Mouse (Mus musculus) hindbrain, embryonic 15.5 days (tissue): ENCODE results near the gene Gm10142. TPM values are rescaled to one million over a fixed set of nuclear protein-coding genes. Genes with fewer than 3 reads are reported as not detected.
"Not testable (repeated sequence)": the region's sequence is repeated elsewhere in the genome, so short reads cannot be mapped to it uniquely, and the experiment has no call there.

Experiments
- ATAC-seq: fragments of 200-750 bp; cut with Nextera tagmentation; 2 replicates; pipeline ENCODE4 v1.8.0; 2017; ENCODE audit warnings: low read depth, moderate number of reproducible peaks, moderate TSS enrichment; ENCODE audit not compliant: low FRiP score
- H3K27ac ChIP-seq: fragments of 300-500 bp; sonication (generic); replicated peaks from 2 replicates; pipeline ENCODE4 v1.5.1; 2015; ENCODE audit warnings: mild to moderate bottlenecking, inconsistent platforms
- H3K27me3 ChIP-seq: fragments of 300-500 bp; sonication (generic); 2 replicates; pipeline ENCODE4 v1.6.1; 2015; ENCODE audit warnings: control low read depth, inconsistent platforms
- H3K36me3 ChIP-seq: fragments of 300-500 bp; sonication (generic); 2 replicates; pipeline ENCODE4 v1.6.1; 2015; ENCODE audit warnings: control low read depth, inconsistent platforms
- H3K4me1 ChIP-seq: fragments of 300-500 bp; sonication (generic); replicated peaks from 2 replicates; pipeline ENCODE4 v1.6.1; 2015; ENCODE audit warnings: control low read depth, inconsistent platforms
- H3K4me2 ChIP-seq: fragments of 300-500 bp; sonication (generic); 2 replicates; pipeline ENCODE4 v1.6.1; 2015; ENCODE audit warnings: moderate library complexity, mild to moderate bottlenecking, inconsistent platforms
- H3K4me3 ChIP-seq: fragments of 300-500 bp; sonication (generic); 2 replicates; pipeline ENCODE4 v1.5.1; 2015; ENCODE audit warnings: mild to moderate bottlenecking, inconsistent platforms
- H3K9ac ChIP-seq: fragments of 300-500 bp; sonication (generic); 2 replicates; pipeline ENCODE4 v1.6.1; 2015; ENCODE audit warnings: inconsistent platforms
- H3K9me3 ChIP-seq: fragments of 300-500 bp; sonication (generic); 2 replicates; pipeline ENCODE4 v1.6.1; 2016; ENCODE audit warnings: control low read depth, inconsistent platforms
- WGBS: fragments of 180-500 bp; shearing (Covaris S2); methylation state at CpG from one replicate; pipeline ENCODE4 v1.1.7; 2015; 5-methylcytosine and 5-hydroxymethylcytosine counted together
- polyA plus RNA-seq: library from polyadenylated mRNA; unstranded; fragments of >200 nt; fragmentation: Nextera tagmentation; extraction: Ambion mirVana; gene quantifications from 2 replicates; pipeline ENCODE4 v1.2.1, GENCODE M21; 2015

Gm10142 gene
- polyA plus RNA-seq: not detected in 2 replicates

GRCm38 (mm10) chr10:77715507-77715906 lies at the start of gene Gm10142:
Gene Gm10142, plus strand, starts transcription at chr10:77715807.
- no peaks in the 10 kb centered on the region for H3K36me3 ChIP-seq
- no peak within 1 kb of the TSS for H3K27ac ChIP-seq
- no peak within 1 kb of the TSS for H3K4me2 ChIP-seq
- no peak for ATAC-seq
- 87% methylated on average over 1 of the region's 1 CpGs for WGBS
- H3K4me3 ChIP-seq: no peak within 1 kb of the TSS
- no peaks in the 10 kb centered on the region for H3K4me1 ChIP-seq
- no peaks in the 10 kb centered on the region for H3K27me3 ChIP-seq
- no peak within 1 kb of the TSS for H3K9ac ChIP-seq
- no peaks in the 10 kb centered on the region for H3K9me3 ChIP-seq

- WGBS: 67% methylated on average over 8 of the region's 8 CpGs
- Histone ChIP-seq H3K4me2 (no peak overlapping the region), H3K9me3 (no peaks in the 10 kb centered on the region), H3K27ac (no peak overlapping the region), H3K4me1 (no peaks in the 10 kb centered on the region), H3K27me3 (no peaks in the 10 kb centered on the region), H3K36me3 (no peaks in the 10 kb centered on the region), H3K4me3 (no peak overlapping the region), H3K9ac (no peak overlapping the region)
- ATAC-seq: no peak
Observed at GRCm38 (mm10) chr10:77666342-77666741, 49.3 kb upstream of the Gm10142 start.

- Histone ChIP-seq H3K9me3 (no peaks in the 10 kb centered on the region), H3K27me3 (no peaks in the 10 kb centered on the region), H3K4me3 (no peak overlapping the region), H3K9ac (no peak overlapping the region), H3K4me1 (no peaks in the 10 kb centered on the region), H3K4me2 (no peak overlapping the region), H3K27ac (no peak overlapping the region), H3K36me3 (no peaks in the 10 kb centered on the region)
- no peak for ATAC-seq
- WGBS: 82% methylated on average over 4 of the region's 4 CpGs
Observed at GRCm38 (mm10) chr10:77667402-77667801, 48.2 kb upstream of the Gm10142 start.

GRCm38 (mm10) chr10:77670710-77671109 lies 44.9 kb upstream of the Gm10142 start:
- Histone ChIP-seq H3K9me3 (no peaks in the 10 kb centered on the region), H3K4me1 (no peaks in the 10 kb centered on the region), H3K9ac (no peak overlapping the region), H3K4me3 (no peak overlapping the region), H3K27me3 (0 out of 2 replicates have a peak, but pooled peaks cover 3% of the 10 kb centered on the region), H3K27ac (no peak overlapping the region), H3K4me2 (no peak overlapping the region), H3K36me3 (no peaks in the 10 kb centered on the region)
- WGBS: 73% methylated on average over 4 of the region's 4 CpGs
- no peak for ATAC-seq

GRCm38 (mm10) chr10:77671519-77671918 lies 44.1 kb upstream of the Gm10142 start:
- no peak overlapping the region for H3K9ac ChIP-seq
- peaks cover 11% of the 10 kb centered on the region; the same call in 1 of the 2 replicates for H3K27me3 ChIP-seq
- no peaks in the 10 kb centered on the region for H3K4me1 ChIP-seq
- H3K9me3 ChIP-seq: no peaks in the 10 kb centered on the region
- no peaks in the 10 kb centered on the region for H3K36me3 ChIP-seq
- H3K27ac ChIP-seq: no peak overlapping the region
- 87% methylated on average over 4 of the region's 4 CpGs for WGBS
- ATAC-seq: no peak
- no peak overlapping the region for H3K4me3 ChIP-seq
- no peak overlapping the region for H3K4me2 ChIP-seq

GRCm38 (mm10) chr10:77673765-77674164 lies 41.8 kb upstream of the Gm10142 start:
- no peaks in the 10 kb centered on the region for H3K9me3 ChIP-seq
- H3K9ac ChIP-seq: no peak overlapping the region
- no peak overlapping the region for H3K4me3 ChIP-seq
- H3K36me3 ChIP-seq: no peaks in the 10 kb centered on the region
- WGBS: 66% methylated on average over 13 of the region's 13 CpGs
- no peak for ATAC-seq
- H3K27ac ChIP-seq: no peak overlapping the region
- H3K27me3 ChIP-seq: peaks cover 32% of the 10 kb centered on the region
- peaks cover 11% of the 10 kb centered on the region for H3K4me1 ChIP-seq
- H3K4me2 ChIP-seq: no peak overlapping the region

- ATAC-seq: no peak
- H3K4me1 ChIP-seq: peaks cover 11% of the 10 kb centered on the region
- no peaks in the 10 kb centered on the region for H3K9me3 ChIP-seq
- peak overlapping the region; percentile 21; the same call in 1 of the 2 replicates for H3K9ac ChIP-seq
- no peak overlapping the region for H3K27ac ChIP-seq
- peak overlapping the region; percentile 32 for H3K4me3 ChIP-seq
- 1% methylated on average over 35 of the region's 35 CpGs for WGBS
- peaks cover 40% of the 10 kb centered on the region for H3K27me3 ChIP-seq
- H3K4me2 ChIP-seq: peak overlapping the region; percentile 77
- no peaks in the 10 kb centered on the region for H3K36me3 ChIP-seq
Observed at GRCm38 (mm10) chr10:77677562-77677961, 38.0 kb upstream of the Gm10142 start.

GRCm38 (mm10) chr10:77682994-77683393 lies 32.6 kb upstream of the Gm10142 start:
- no peak overlapping the region for H3K27ac ChIP-seq
- H3K9me3 ChIP-seq: no peaks in the 10 kb centered on the region
- H3K4me3 ChIP-seq: no peak overlapping the region
- WGBS: 76% methylated on average over 7 of the region's 7 CpGs
- ATAC-seq: no peak
- H3K9ac ChIP-seq: no peak overlapping the region
- peaks cover 16% of the 10 kb centered on the region for H3K4me1 ChIP-seq
- H3K36me3 ChIP-seq: no peaks in the 10 kb centered on the region
- no peak overlapping the region for H3K4me2 ChIP-seq
- peaks cover 38% of the 10 kb centered on the region for H3K27me3 ChIP-seq

GRCm38 (mm10) chr10:77684181-77684580 lies 31.4 kb upstream of the Gm10142 start:
- H3K4me2 ChIP-seq: no peak overlapping the region
- no peak overlapping the region for H3K9ac ChIP-seq
- 37% methylated on average over 8 of the region's 8 CpGs for WGBS
- H3K9me3 ChIP-seq: no peaks in the 10 kb centered on the region
- H3K36me3 ChIP-seq: no peaks in the 10 kb centered on the region
- H3K4me3 ChIP-seq: no peak overlapping the region
- H3K27me3 ChIP-seq: peaks cover 28% of the 10 kb centered on the region
- no peak overlapping the region for H3K27ac ChIP-seq
- H3K4me1 ChIP-seq: peaks cover 15% of the 10 kb centered on the region; the same call in 1 of the 2 replicates
- no peak for ATAC-seq

- Histone ChIP-seq H3K36me3 (no peaks in the 10 kb centered on the region), H3K4me3 (no peak within 1 kb of the TSS), H3K9ac (no peak within 1 kb of the TSS), H3K9me3 (no peaks in the 10 kb centered on the region), H3K27me3 (peaks cover 24% of the 10 kb centered on the region), H3K4me2 (no peak within 1 kb of the TSS), H3K4me1 (peaks cover 15% of the 10 kb centered on the region; the same call in 1 of the 2 replicates), H3K27ac (no peak within 1 kb of the TSS)
- 7% methylated on average over 22 of the region's 22 CpGs for WGBS
- no peak for ATAC-seq
Observed at GRCm38 (mm10) chr10:77685895-77686664, 29.5 kb upstream of the Gm10142 start, which contains the start of gene Tspear. Gene Tspear, plus strand, starts transcription at chr10:77686569.

GRCm38 (mm10) chr10:77687021-77687420 lies 28.6 kb upstream of the Gm10142 start:
- no peak for ATAC-seq
- Histone ChIP-seq H3K9ac (no peak overlapping the region), H3K36me3 (no peaks in the 10 kb centered on the region), H3K27ac (no peak overlapping the region), H3K27me3 (peaks cover 24% of the 10 kb centered on the region), H3K4me1 (peaks cover 15% of the 10 kb centered on the region; the same call in 1 of the 2 replicates), H3K4me2 (no peak overlapping the region), H3K9me3 (no peaks in the 10 kb centered on the region), H3K4me3 (no peak overlapping the region)
- WGBS: 40% methylated on average over 10 of the region's 10 CpGs

- not testable (repeated sequence) for H3K36me3 ChIP-seq, H3K4me2 ChIP-seq, ATAC-seq, H3K9me3 ChIP-seq, H3K4me3 ChIP-seq, H3K27ac ChIP-seq, H3K9ac ChIP-seq
- Histone ChIP-seq H3K4me1 (peaks cover 10% of the 10 kb centered on the region; the same call in 1 of the 2 replicates), H3K27me3 (peaks cover 21% of the 10 kb centered on the region)
- 79% methylated on average over 3 of the region's 3 CpGs for WGBS
Observed at GRCm38 (mm10) chr10:77690356-77690807, 25.2 kb upstream of the Gm10142 start, which contains the start of gene Gm19402. Gene Gm19402, minus strand, starts transcription at chr10:77690757.
